Mouse (Mus musculus) megakaryocyte, embryonic 14.5 days (primary cell): ENCODE data around the gene Map2k5. TPM values are rescaled to one million over a fixed set of nuclear protein-coding genes. Genes with fewer than 3 reads are reported as not detected.

Experiments used
- H3K27me3 ChIP-seq: replicated peaks from 2 replicates; pipeline ENCODE3; 2012; ENCODE audit warnings: inconsistent platforms
- H3K36me3 ChIP-seq: replicated peaks from 2 replicates; pipeline ENCODE3; 2012; ENCODE audit warnings: low read length, inconsistent platforms, mixed read lengths
- H3K4me1 ChIP-seq: 2 replicates; pipeline ENCODE4 v1.6.1; 2012; ENCODE audit warnings: inconsistent platforms
- H3K4me3 ChIP-seq: replicated peaks from 2 replicates; pipeline ENCODE3; 2012; ENCODE audit warnings: moderate library complexity, mild to moderate bottlenecking, inconsistent platforms
- H3K9me3 ChIP-seq: 2 replicates; pipeline ENCODE4 v1.6.1; 2012; ENCODE audit warnings: inconsistent platforms
- FLI1 ChIP-seq: IDR thresholded peaks from 2 replicates; pipeline ENCODE4 v1.6.1; 2012; ENCODE audit warnings: low read length, inconsistent platforms, mixed read lengths
- GATA1 ChIP-seq: IDR thresholded peaks from 3 replicates; pipeline ENCODE4 v1.6.1; 2012; ENCODE audit warnings: mixed read lengths, low read length, inconsistent platforms, borderline replicate concordance
- polyA plus RNA-seq: library from polyadenylated mRNA; stranded (reverse); fragments of >175 nt; gene quantifications from 2 replicates; pipeline ENCODE4 v1.2.3, GENCODE M21; 2012; ENCODE audit warnings: low replicate concordance; ENCODE audit not compliant: insufficient read depth

The Map2k5 gene
- polyA plus RNA-seq, 1 experiment: 31.6 TPM

- Histone ChIP-seq H3K4me1 (peaks cover 43% of the 10 kb centered on the region), H3K9me3 (no peaks in the 10 kb centered on the region), H3K27me3 (no peaks in the 10 kb centered on the region), H3K4me3 (no peak overlapping the region), H3K36me3 (peaks cover 36% of the 10 kb centered on the region)
- no peak for TF ChIP-seq GATA1
Observed at GRCm38 (mm10) chr9:63309956-63310355, 67.7 kb downstream of the Map2k5 start.

GRCm38 (mm10) chr9:63309008-63309407 is 68.7 kb downstream of the Map2k5 start:
- Histone ChIP-seq H3K36me3 (peaks cover 32% of the 10 kb centered on the region), H3K9me3 (no peaks in the 10 kb centered on the region), H3K4me1 (peaks cover 43% of the 10 kb centered on the region), H3K4me3 (no peak overlapping the region), H3K27me3 (no peaks in the 10 kb centered on the region)
- TF ChIP-seq FLI1 (no peak), GATA1 (no peak)

DNA sequence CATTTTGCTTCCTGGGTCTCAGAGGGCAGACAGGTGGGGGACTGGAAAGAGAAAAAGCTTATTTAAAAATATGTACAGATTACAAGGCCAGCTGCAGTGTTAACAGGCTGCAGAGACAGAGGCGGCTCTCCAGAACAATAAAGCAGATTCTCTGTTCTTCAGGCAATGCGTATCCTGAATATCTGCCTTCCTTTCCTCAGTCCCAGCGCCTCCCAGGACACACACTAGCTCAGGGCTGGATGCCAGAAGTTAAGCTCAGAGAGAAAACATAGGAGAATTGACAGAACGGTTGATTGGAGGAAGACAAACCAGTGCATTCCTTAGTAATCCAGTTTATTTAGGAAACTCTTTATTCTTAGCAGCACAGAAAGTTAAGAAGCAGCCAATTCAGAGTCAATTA is 69.3 kb downstream of the Map2k5 start:
- TF ChIP-seq GATA1 (no peak), FLI1 (no peak)
- H3K4me1 ChIP-seq: peaks cover 43% of the 10 kb centered on the region
- H3K4me3 ChIP-seq: no peak overlapping the region
- no peaks in the 10 kb centered on the region for H3K27me3 ChIP-seq
- H3K36me3 ChIP-seq: peaks cover 36% of the 10 kb centered on the region
- no peaks in the 10 kb centered on the region for H3K9me3 ChIP-seq

DNA sequence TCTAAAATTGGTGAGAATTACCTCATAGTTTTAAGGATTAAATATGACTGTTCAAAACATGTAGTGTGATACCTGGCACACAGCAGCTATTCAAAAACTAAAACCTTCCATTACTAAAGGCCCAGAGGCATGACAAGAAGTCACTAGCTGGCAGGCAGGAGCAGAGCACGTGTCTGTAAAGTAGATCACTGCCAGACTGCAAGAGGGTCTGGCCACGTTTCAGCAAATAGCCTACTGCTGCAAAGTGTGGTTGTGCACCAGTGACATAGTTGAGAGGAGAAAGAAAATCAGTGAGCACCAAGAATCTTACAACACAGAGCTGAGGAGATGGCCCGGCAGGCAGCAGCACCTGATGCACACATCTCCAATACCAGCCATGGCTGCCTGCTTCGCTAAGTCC is 75.2 kb downstream of the Map2k5 start:
- Histone ChIP-seq H3K36me3 (peaks cover 60% of the 10 kb centered on the region), H3K4me1 (peaks cover 10% of the 10 kb centered on the region), H3K27me3 (no peaks in the 10 kb centered on the region), H3K4me3 (no peak overlapping the region), H3K9me3 (no peaks in the 10 kb centered on the region; the same call in 1 of the 2 replicates)
- TF ChIP-seq FLI1 (no peak), GATA1 (no peak)

DNA sequence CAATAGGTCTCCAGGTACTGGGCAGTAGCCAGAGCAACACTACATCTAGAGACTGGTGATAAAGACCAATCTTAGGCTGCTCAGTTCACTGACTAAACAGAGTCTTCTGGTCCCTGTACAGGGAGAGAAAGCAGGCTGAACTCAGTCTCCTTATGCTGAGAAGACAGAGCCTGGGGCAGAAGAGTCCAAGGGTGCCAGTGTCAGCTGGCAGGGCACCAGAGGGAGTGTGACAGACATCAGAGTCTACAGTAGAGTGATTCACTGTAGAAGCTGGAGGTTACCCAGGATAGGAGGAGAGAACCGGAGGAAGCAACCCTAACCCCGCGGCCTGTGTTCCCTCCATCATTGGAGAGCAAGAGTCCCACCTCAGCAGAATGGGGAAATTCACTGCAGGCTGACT is 79.0 kb downstream of the Map2k5 start:
- Histone ChIP-seq H3K27me3 (no peaks in the 10 kb centered on the region), H3K4me3 (no peak overlapping the region), H3K9me3 (no peaks in the 10 kb centered on the region; the same call in 1 of the 2 replicates), H3K36me3 (peaks cover 69% of the 10 kb centered on the region), H3K4me1 (peaks cover 5% of the 10 kb centered on the region; the same call in 1 of the 2 replicates)
- TF ChIP-seq GATA1 (no peak), FLI1 (no peak)

DNA sequence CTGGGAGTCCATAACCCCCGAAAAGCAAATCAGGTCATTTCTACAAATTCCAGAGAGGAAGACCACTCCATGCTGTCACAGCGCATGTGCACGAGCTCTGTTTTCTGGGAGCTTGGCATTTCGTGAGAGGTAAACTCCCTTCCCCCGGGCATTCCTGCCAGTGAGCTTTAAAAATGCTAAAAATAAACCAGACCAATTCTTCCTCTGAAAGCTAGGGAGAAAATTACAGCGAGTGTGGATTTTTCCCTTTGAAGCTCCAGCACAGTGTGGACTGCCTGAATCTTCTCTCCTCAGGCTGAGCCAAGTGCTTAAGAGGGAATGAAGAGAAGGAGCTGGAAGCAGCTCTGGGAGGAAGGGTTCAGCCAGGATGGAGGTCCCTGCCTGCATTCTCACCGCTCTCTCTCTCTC is 82.1 kb downstream of the Map2k5 start:
- Histone ChIP-seq H3K27me3 (no peaks in the 10 kb centered on the region), H3K4me3 (no peak overlapping the region), H3K9me3 (no peaks in the 10 kb centered on the region; the same call in 1 of the 2 replicates), H3K4me1 (peaks cover 5% of the 10 kb centered on the region; the same call in 1 of the 2 replicates), H3K36me3 (peaks cover 76% of the 10 kb centered on the region)
- no peak for TF ChIP-seq FLI1
- TF ChIP-seq GATA1: no peak

- Histone ChIP-seq H3K36me3 (peaks cover 77% of the 10 kb centered on the region), H3K4me1 (peaks cover 5% of the 10 kb centered on the region; the same call in 1 of the 2 replicates), H3K4me3 (no peak overlapping the region), H3K9me3 (no peaks in the 10 kb centered on the region), H3K27me3 (no peaks in the 10 kb centered on the region)
- no peak for TF ChIP-seq GATA1
- TF ChIP-seq FLI1: no peak
Observed at GRCm38 (mm10) chr9:63294846-63295245, 82.9 kb downstream of the Map2k5 start.

DNA sequence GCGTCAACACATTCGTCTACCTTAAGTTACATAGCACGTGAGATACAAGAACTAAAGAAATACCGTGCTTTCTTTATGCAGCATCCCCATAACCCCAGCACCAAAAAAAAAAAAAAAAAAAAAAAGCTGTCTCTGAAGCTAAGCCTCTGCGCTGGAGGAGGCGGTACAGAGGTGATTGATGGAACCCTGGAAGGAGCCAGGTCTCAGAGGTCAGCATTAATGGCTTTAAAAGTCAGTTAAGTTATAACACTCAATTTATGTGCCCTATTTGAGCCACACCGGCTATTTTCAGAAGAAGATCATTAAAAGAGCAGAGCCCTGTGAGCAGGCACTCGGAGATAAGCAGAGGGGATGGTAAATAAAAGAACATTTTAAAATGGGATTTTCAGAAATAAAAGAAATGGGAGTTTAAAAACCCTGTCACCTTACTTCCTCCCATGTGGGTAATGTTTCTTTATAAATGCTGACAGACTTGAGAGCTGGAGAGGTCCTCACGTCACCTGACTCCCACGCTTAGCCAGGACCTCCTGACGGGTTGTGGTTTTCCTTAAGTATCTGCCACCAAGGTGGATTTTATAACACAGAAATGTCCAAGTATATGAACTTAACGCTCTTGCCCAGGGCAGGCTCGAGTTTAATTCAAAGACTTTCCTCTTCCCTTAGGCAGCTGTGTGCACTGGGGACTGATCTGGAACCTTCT is 83.8 kb downstream of the Map2k5 start:
- TF ChIP-seq GATA1 (no peak), FLI1 (no peak)
- Histone ChIP-seq H3K36me3 (peaks cover 81% of the 10 kb centered on the region), H3K4me3 (no peak overlapping the region), H3K27me3 (no peaks in the 10 kb centered on the region), H3K4me1 (peaks cover 5% of the 10 kb centered on the region; the same call in 1 of the 2 replicates), H3K9me3 (no peaks in the 10 kb centered on the region)

DNA sequence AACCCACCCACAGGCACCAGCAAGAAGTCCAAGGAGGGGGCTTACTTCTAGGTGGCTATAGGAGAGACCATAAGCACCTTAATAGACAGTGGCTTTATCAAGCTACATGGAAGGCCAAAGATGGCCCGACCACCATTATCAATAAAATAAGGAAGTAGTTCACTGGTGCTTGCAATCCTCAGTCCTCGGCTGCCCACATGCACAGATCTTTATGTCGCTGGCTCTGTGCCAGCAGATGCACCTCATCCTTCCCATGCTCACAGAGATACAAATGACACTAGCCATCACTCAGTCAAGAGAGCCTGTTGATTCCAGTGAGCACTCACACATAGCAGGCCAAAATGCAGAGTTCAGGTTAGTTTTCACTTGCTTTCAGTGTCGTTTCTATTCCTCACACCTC is 89.0 kb downstream of the Map2k5 start:
- no peaks in the 10 kb centered on the region for H3K9me3 ChIP-seq

DNA sequence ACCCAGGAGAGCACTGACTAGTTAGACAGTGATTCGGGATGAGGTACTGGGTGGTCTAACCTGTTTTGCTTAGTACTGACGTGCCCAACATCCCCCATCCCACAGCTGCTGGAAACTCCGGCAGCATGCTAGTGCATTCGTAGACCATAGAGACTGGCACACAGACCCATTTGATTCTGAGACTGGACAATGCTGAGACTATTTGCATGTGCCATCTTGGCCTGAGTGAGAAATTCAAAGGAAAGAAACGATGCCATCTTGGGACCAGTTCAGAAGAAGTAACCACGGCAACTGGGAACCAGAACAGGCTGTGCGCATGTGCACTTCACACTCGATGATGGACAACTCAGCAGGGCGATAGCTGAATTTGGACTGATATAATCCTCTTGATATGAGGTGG is 93.3 kb downstream of the Map2k5 start:
- H3K36me3 ChIP-seq: peaks cover 69% of the 10 kb centered on the region
- H3K27me3 ChIP-seq: no peaks in the 10 kb centered on the region
- H3K9me3 ChIP-seq: no peaks in the 10 kb centered on the region
- H3K4me3 ChIP-seq: no peak overlapping the region
- no peak for TF ChIP-seq GATA1
- TF ChIP-seq FLI1: no peak
- H3K4me1 ChIP-seq: peaks cover 11% of the 10 kb centered on the region

More for the DNA sequence above, 89.0 kb downstream of the Map2k5 start:
- Histone ChIP-seq H3K4me3 (no peak overlapping the region), H3K4me1 (no peaks in the 10 kb centered on the region), H3K27me3 (no peaks in the 10 kb centered on the region), H3K36me3 (peaks cover 85% of the 10 kb centered on the region)
- no peak for TF ChIP-seq GATA1
- no peak for TF ChIP-seq FLI1

- Histone ChIP-seq H3K4me1 (peaks cover 11% of the 10 kb centered on the region), H3K27me3 (no peaks in the 10 kb centered on the region), H3K36me3 (peaks cover 54% of the 10 kb centered on the region), H3K9me3 (no peaks in the 10 kb centered on the region), H3K4me3 (no peak overlapping the region)
- TF ChIP-seq GATA1: no peak
- no peak for TF ChIP-seq FLI1
Observed at GRCm38 (mm10) chr9:63281996-63282395, 95.7 kb downstream of the Map2k5 start.
